Mouse (Mus musculus) stomach, postnatal 0 days (tissue): ENCODE measurements around the gene Fam69a.

ENCODE experiments used
- CTCF ChIP-seq: IDR thresholded peaks from 2 replicates; pipeline ENCODE4 v1.5.1; 2016; ENCODE audit warnings: antibody characterized with exemption, low read depth, mild to moderate bottlenecking, moderate library complexity
- EP300 ChIP-seq: optimal IDR thresholded peaks from 2 replicates; pipeline ENCODE3; 2016; ENCODE audit warnings: antibody characterized with exemption

DNA sequence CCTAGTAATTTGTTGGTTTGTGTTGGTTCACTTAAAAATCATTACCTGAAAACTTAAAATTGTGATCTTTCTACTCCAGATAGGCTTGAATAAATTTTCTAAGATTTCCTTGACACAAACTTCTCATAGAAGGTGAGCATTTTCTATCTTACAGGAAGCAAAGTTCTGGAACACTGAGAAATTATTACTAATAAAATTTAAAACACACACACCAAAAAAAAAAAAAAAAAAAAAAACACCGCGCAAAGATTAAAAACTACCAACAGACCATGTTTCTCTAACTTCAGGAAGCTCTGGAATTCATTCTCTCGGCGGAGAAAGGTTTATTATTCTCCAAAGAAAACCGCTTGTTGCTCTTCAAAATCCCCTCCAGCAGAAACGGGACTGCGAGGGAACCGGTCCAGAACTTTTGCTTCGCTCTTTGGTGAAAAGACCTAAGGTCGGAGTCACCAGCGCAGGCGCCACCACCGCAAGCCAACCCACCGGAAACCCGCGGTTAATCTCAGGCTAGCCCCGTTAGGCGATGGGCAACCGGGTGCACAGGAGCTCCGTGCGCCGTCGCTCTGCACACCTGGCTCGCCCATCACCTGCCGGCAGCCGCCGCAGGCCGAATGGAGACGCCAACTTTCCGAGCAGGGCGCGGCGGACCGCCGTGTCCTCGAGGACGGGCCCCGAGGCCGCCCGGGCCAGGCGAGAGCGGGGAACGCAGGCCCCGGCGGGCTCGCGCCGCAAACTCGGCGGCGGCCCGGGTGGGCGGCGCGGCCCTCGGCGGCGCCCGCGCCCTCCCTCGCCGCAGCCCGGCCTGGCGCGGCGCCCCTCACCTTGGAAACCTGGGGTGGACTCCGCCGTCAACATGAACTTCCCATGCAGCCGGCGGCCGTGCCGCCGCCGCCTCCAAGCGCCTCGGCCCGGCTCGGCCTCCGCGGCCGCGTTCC is 118.6 kb downstream of the Fam69a start:
- TF ChIP-seq CTCF (no peak), EP300 (no peak)
